Mouse (Mus musculus): ENCODE measurements around the gene Id1.

Id1 gene

GRCm38 (mm10) chr2:152736090-152736601 lies at the start of gene Id1:
TSS of gene Id1 (plus strand) at chr2:152736251.
- DNase-seq, result peak; percentile 27 to 39

GRCm38 (mm10) chr2:152686399-152686798 lies 49.7 kb upstream of the Id1 start:
- no peak for DNase-seq

- DNase-seq, result peak in 1 of 2 experiments; percentile 32
These were observed 49.2 kb upstream of the Id1 start, which contains the start of gene Mcts2 for GRCm38 (mm10) chr2:152686806-152687267. TSS of gene Mcts2 (plus strand) at chr2:152687035.

GRCm38 (mm10) chr2:152691564-152692217 lies 44.4 kb upstream of the Id1 start:
- no peak for DNase-seq

- DNase-seq, result peak in 1 of 2 experiments; percentile 58
These were observed 42.8 kb upstream of the Id1 start for GRCm38 (mm10) chr2:152693233-152693632.

GRCm38 (mm10) chr2:152693735-152694134 lies 42.3 kb upstream of the Id1 start:
- DNase-seq, result no peak

GRCm38 (mm10) chr2:152694708-152695107 lies 41.3 kb upstream of the Id1 start:
- no peak for DNase-seq

GRCm38 (mm10) chr2:152696016-152696415 lies 40.0 kb upstream of the Id1 start:
- no peak for DNase-seq

- DNase-seq, result peak; percentile 66 to 86
These were observed 39.4 kb upstream of the Id1 start for GRCm38 (mm10) chr2:152696476-152697164.

GRCm38 (mm10) chr2:152700138-152700537 lies 35.9 kb upstream of the Id1 start:
- DNase-seq, result no peak

GRCm38 (mm10) chr2:152700725-152701124 lies 35.3 kb upstream of the Id1 start:
- no peak for DNase-seq

- DNase-seq, result no peak
These were observed 32.3 kb upstream of the Id1 start for GRCm38 (mm10) chr2:152703596-152704255.

- DNase-seq, result no peak
These were observed 31.8 kb upstream of the Id1 start for GRCm38 (mm10) chr2:152704256-152704605.

GRCm38 (mm10) chr2:152704811-152705370 lies 31.2 kb upstream of the Id1 start:
- DNase-seq, result no peak

- DNase-seq, result no peak
These were observed 30.0 kb upstream of the Id1 start for GRCm38 (mm10) chr2:152705993-152706571.

- no peak for DNase-seq
These were observed 28.9 kb upstream of the Id1 start for GRCm38 (mm10) chr2:152707186-152707585.

GRCm38 (mm10) chr2:152707627-152708026 lies 28.4 kb upstream of the Id1 start:
- DNase-seq, result peak; percentile 29 to 32

GRCm38 (mm10) chr2:152709066-152709465 lies 27.0 kb upstream of the Id1 start:
- no peak for DNase-seq

GRCm38 (mm10) chr2:152716241-152716772 lies 19.7 kb upstream of the Id1 start:
- DNase-seq, result no peak

- no peak for DNase-seq
These were observed 18.4 kb upstream of the Id1 start for GRCm38 (mm10) chr2:152717652-152718051.

- DNase-seq, result no peak
These were observed 18.0 kb upstream of the Id1 start for GRCm38 (mm10) chr2:152718076-152718475.

GRCm38 (mm10) chr2:152723651-152724331 lies 12.3 kb upstream of the Id1 start:
- DNase-seq, result no peak
